Mouse (Mus musculus) CH12.LX (cell line): ENCODE results near the gene Sparc.

Source experiments
- CTCF ChIP-seq, 2 experiments: IDR thresholded peaks in 1 of 2; conservative IDR thresholded peaks in 1 of 2; 2 replicates each; pipeline ENCODE4 v1.5.1; 2011 to 2012; ENCODE audit warnings: low read depth in 2 of 2, low read length in 2 of 2, improper control_type of control experiment in 1 of 2, inconsistent platforms in 1 of 2, mild to moderate bottlenecking in 1 of 2, moderate library complexity in 1 of 2
- HCFC1 ChIP-seq: IDR thresholded peaks from 2 replicates; pipeline ENCODE4 v1.6.1; 2012; ENCODE audit warnings: low read depth, mild to moderate bottlenecking, inconsistent platforms, low read length, improper control_type of control experiment
- POLR2A ChIP-seq: IDR thresholded peaks from 2 replicates; pipeline ENCODE4 v1.6.1; 2011; ENCODE audit warnings: low read depth, mild to moderate bottlenecking, improper control_type of control experiment, low read length
- SIN3A ChIP-seq: IDR thresholded peaks from 2 replicates; pipeline ENCODE4 v1.6.1; 2012; ENCODE audit warnings: low read length, improper control_type of control experiment, inconsistent platforms
- USF2 ChIP-seq: conservative IDR thresholded peaks from 2 replicates; pipeline ENCODE4 v1.6.1; 2011; ENCODE audit warnings: low read depth, low read length, improper control_type of control experiment

- TF ChIP-seq CTCF (conservative IDR thresholded peaks at IDR 0.05 in 1 of 2, IDR thresholded peaks at IDR 0.05 in 1 of 2; ENCODE audit: low read depth in 2 of 2, low read length in 2 of 2) (no peak), HCFC1 (no peak), SIN3A (no peak), USF2 (no peak), POLR2A (no peak)
Measured at GRCm38 (mm10) chr11:55398371-55398770, 24.6 kb downstream of the Sparc start.
